Mouse (Mus musculus) intestine, embryonic 16.5 days (tissue): ENCODE results near the gene Atp6v0a4. TPM values are rescaled to one million over a fixed set of nuclear protein-coding genes. Genes with fewer than 3 reads are reported as not detected.

Experiments
- ATAC-seq: fragments of 200-750 bp; cut with Nextera tagmentation; 2 replicates; pipeline ENCODE4 v1.8.0; 2017; ENCODE audit warnings: moderate TSS enrichment, moderate library complexity
- H3K27ac ChIP-seq: fragments of 300-500 bp; sonication (generic); 2 replicates; pipeline ENCODE4 v1.5.1; 2014; ENCODE audit warnings: mild to moderate bottlenecking, low read length
- H3K27me3 ChIP-seq: fragments of 300-500 bp; sonication (generic); replicated peaks from 2 replicates; pipeline ENCODE4 v1.6.1; 2014; ENCODE audit warnings: low read length, control low read depth, mixed read lengths; ENCODE audit not compliant: control insufficient read depth, insufficient read depth
- H3K36me3 ChIP-seq: fragments of 300-500 bp; sonication (generic); 2 replicates; pipeline ENCODE4 v1.6.1; 2014; ENCODE audit warnings: low read length, control low read depth; ENCODE audit not compliant: control insufficient read depth, insufficient read depth
- H3K4me1 ChIP-seq: fragments of 300-500 bp; sonication (generic); 2 replicates; pipeline ENCODE4 v1.6.1; 2014; ENCODE audit warnings: low read length, control low read depth, mixed read lengths; ENCODE audit not compliant: control insufficient read depth, insufficient read depth
- H3K4me2 ChIP-seq: fragments of 300-500 bp; sonication (generic); 2 replicates; pipeline ENCODE4 v1.6.1; 2014; ENCODE audit warnings: low read depth, low read length, control low read depth
- H3K4me3 ChIP-seq: fragments of 300-500 bp; sonication (generic); 2 replicates; pipeline ENCODE4 v1.5.1; 2014; ENCODE audit warnings: mild to moderate bottlenecking, low read length
- H3K9ac ChIP-seq: fragments of 300-500 bp; sonication (generic); 2 replicates; pipeline ENCODE4 v1.6.1; 2014; ENCODE audit warnings: low read depth, low read length
- H3K9me3 ChIP-seq: fragments of 300-500 bp; sonication (generic); 2 replicates; pipeline ENCODE4 v1.6.1; 2016; ENCODE audit warnings: low read length, control low read depth; ENCODE audit not compliant: control insufficient read depth
- WGBS: fragments of 180-500 bp; shearing (Covaris S2); extraction: QIAGEN DNeasy Blood & Tissue Kit; methylation state at CpG from one replicate; pipeline ENCODE4 v1.1.7; 2014; 5-methylcytosine and 5-hydroxymethylcytosine counted together
- polyA plus RNA-seq: library from polyadenylated mRNA; unstranded; fragments of >200 nt; fragmentation: Nextera tagmentation; extraction: Ambion mirVana; gene quantifications from 2 replicates; pipeline ENCODE4 v1.2.1, GENCODE M21; 2015

Gene Atp6v0a4
- polyA plus RNA-seq, 1 experiment from 2014 or later: 5.4 TPM

- Histone ChIP-seq H3K27ac (no peak overlapping the region), H3K36me3 (no peaks in the 10 kb centered on the region), H3K4me2 (no peak overlapping the region), H3K4me1 (no peaks in the 10 kb centered on the region; the same call in 1 of the 2 replicates), H3K27me3 (no peaks in the 10 kb centered on the region), H3K9ac (no peak overlapping the region), H3K4me3 (no peak overlapping the region), H3K9me3 (no peaks in the 10 kb centered on the region)
- WGBS: 80% methylated on average over 4 of the region's 4 CpGs
- ATAC-seq: no peak
These were observed 76.4 kb downstream of the Atp6v0a4 start for GRCm38 (mm10) chr6:38048003-38048402.

GRCm38 (mm10) chr6:38046838-38047237 is 77.5 kb downstream of the Atp6v0a4 start, which contains the start of gene Svopl:
Gene Svopl, minus strand, starts transcription at chr6:38046996.
- 35% methylated on average over 6 of the region's 6 CpGs for WGBS
- no peaks in the 10 kb centered on the region; the same call in 1 of the 2 replicates for H3K4me1 ChIP-seq
- H3K9ac ChIP-seq: no peak within 1 kb of the TSS
- no peak within 1 kb of the TSS for H3K4me3 ChIP-seq
- no peak for ATAC-seq
- H3K4me2 ChIP-seq: no peak within 1 kb of the TSS
- H3K9me3 ChIP-seq: no peaks in the 10 kb centered on the region
- no peaks in the 10 kb centered on the region for H3K36me3 ChIP-seq
- no peaks in the 10 kb centered on the region for H3K27me3 ChIP-seq
- no peak within 1 kb of the TSS for H3K27ac ChIP-seq

GRCm38 (mm10) chr6:38032801-38033566 is 91.4 kb downstream of the Atp6v0a4 start:
- H3K36me3 ChIP-seq: no peaks in the 10 kb centered on the region
- H3K9ac ChIP-seq: no peak overlapping the region
- 63% methylated on average over 5 of the region's 5 CpGs for WGBS
- no peak overlapping the region for H3K4me3 ChIP-seq
- H3K27ac ChIP-seq: no peak overlapping the region
- no peak overlapping the region for H3K4me2 ChIP-seq
- no peaks in the 10 kb centered on the region for H3K9me3 ChIP-seq
- no peaks in the 10 kb centered on the region for H3K4me1 ChIP-seq
- no peak for ATAC-seq
- H3K27me3 ChIP-seq: no peaks in the 10 kb centered on the region

- Histone ChIP-seq H3K4me1 (no peaks in the 10 kb centered on the region), H3K4me2 (no peak overlapping the region), H3K9ac (no peak overlapping the region), H3K4me3 (no peak overlapping the region), H3K36me3 (no peaks in the 10 kb centered on the region), H3K27me3 (no peaks in the 10 kb centered on the region), H3K27ac (no peak overlapping the region), H3K9me3 (no peaks in the 10 kb centered on the region)
- WGBS: 42% methylated on average over 7 of the region's 7 CpGs
- no peak for ATAC-seq
These were observed 92.4 kb downstream of the Atp6v0a4 start for GRCm38 (mm10) chr6:38031924-38032540.

GRCm38 (mm10) chr6:38028205-38028604 is 96.2 kb downstream of the Atp6v0a4 start:
- ATAC-seq: no peak
- 40% methylated on average over 2 of the region's 2 CpGs for WGBS

GRCm38 (mm10) chr6:38027771-38028170 is 96.6 kb downstream of the Atp6v0a4 start:
- Histone ChIP-seq H3K36me3 (no peaks in the 10 kb centered on the region), H3K27ac (no peak overlapping the region), H3K27me3 (no peaks in the 10 kb centered on the region), H3K9ac (no peak overlapping the region), H3K4me1 (no peaks in the 10 kb centered on the region), H3K4me3 (no peak overlapping the region), H3K4me2 (no peak overlapping the region), H3K9me3 (no peaks in the 10 kb centered on the region)
- WGBS: 55% methylated on average over 1 of the region's 1 CpGs
- no peak for ATAC-seq

More at GRCm38 (mm10) chr6:38028205-38028604, 96.2 kb downstream of the Atp6v0a4 start:
- Histone ChIP-seq H3K9me3 (no peaks in the 10 kb centered on the region), H3K4me1 (no peaks in the 10 kb centered on the region), H3K9ac (no peak overlapping the region), H3K4me3 (no peak overlapping the region), H3K27me3 (no peaks in the 10 kb centered on the region), H3K4me2 (no peak overlapping the region), H3K27ac (no peak overlapping the region), H3K36me3 (no peaks in the 10 kb centered on the region)

- Histone ChIP-seq H3K27me3 (no peaks in the 10 kb centered on the region), H3K4me1 (no peaks in the 10 kb centered on the region), H3K4me3 (no peak overlapping the region), H3K9me3 (no peaks in the 10 kb centered on the region), H3K36me3 (no peaks in the 10 kb centered on the region), H3K9ac (no peak overlapping the region), H3K27ac (no peak overlapping the region; the same call in 1 of the 2 replicates), H3K4me2 (no peak overlapping the region)
- ATAC-seq: peak; percentile 48; the same call in 1 of the 2 replicates
- WGBS: 27% methylated on average over 7 of the region's 7 CpGs
These were observed 101.1 kb downstream of the Atp6v0a4 start for GRCm38 (mm10) chr6:38023284-38023683.

- Histone ChIP-seq H3K9me3 (no peaks in the 10 kb centered on the region), H3K36me3 (no peaks in the 10 kb centered on the region), H3K4me3 (no peak overlapping the region), H3K9ac (no peak overlapping the region), H3K27me3 (no peaks in the 10 kb centered on the region), H3K4me2 (no peak overlapping the region), H3K27ac (no peak overlapping the region), H3K4me1 (no peaks in the 10 kb centered on the region)
- WGBS: 87% methylated on average over 7 of the region's 7 CpGs
- ATAC-seq: no peak
These were observed 103.0 kb downstream of the Atp6v0a4 start for GRCm38 (mm10) chr6:38021406-38021805.

GRCm38 (mm10) chr6:38012829-38013228 is 111.6 kb downstream of the Atp6v0a4 start:
- Histone ChIP-seq H3K9ac (no peak overlapping the region), H3K4me1 (no peaks in the 10 kb centered on the region), H3K4me3 (no peak overlapping the region), H3K36me3 (no peaks in the 10 kb centered on the region), H3K9me3 (no peaks in the 10 kb centered on the region), H3K27me3 (no peaks in the 10 kb centered on the region), H3K27ac (no peak overlapping the region), H3K4me2 (no peak overlapping the region)
- ATAC-seq: no peak
- 93% methylated on average over 2 of the region's 2 CpGs for WGBS
